Mouse (Mus musculus) embryo, embryonic 9.5 days (tissue): ENCODE data around the gene Per2.

ENCODE experiments used
- DNase-seq: peaks from one replicate; pipeline ENCODE4 v3.0.0-alpha.2; 2017; ENCODE audit errors: extremely low spot score

Per2 gene

GRCm38 (mm10) chr1:91390369-91390768 is 68.8 kb downstream of the Per2 start:
- DNase-seq, result no peak

- no peak for DNase-seq
Measured at GRCm38 (mm10) chr1:91381091-91381471, 78.0 kb downstream of the Per2 start.

GRCm38 (mm10) chr1:91380453-91381090 is 78.6 kb downstream of the Per2 start:
- peak; percentile 67 for DNase-seq

- DNase-seq, result no peak
Measured at GRCm38 (mm10) chr1:91373414-91373835, 85.7 kb downstream of the Per2 start.

DNA sequence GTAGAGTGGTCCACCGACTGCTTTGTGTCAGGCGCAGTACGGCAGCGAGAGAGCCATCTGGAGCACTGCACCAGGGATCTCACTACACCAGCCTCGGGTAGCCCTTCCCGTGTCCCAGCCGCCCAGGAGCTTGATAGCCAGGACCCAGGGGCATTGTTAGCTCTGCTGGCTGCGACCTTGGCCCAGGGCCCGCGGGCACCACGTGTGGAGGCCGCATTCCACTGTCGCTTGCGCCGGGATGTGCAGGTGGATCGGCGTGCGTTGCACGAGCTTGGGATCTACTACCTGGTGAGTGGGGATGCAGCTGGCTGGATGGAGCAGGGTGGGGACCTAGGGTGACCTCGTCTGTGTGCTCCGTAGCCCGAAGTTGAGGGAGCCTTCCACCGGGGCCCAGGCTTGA is 89.1 kb downstream of the Per2 start:
- no peak for DNase-seq

DNA sequence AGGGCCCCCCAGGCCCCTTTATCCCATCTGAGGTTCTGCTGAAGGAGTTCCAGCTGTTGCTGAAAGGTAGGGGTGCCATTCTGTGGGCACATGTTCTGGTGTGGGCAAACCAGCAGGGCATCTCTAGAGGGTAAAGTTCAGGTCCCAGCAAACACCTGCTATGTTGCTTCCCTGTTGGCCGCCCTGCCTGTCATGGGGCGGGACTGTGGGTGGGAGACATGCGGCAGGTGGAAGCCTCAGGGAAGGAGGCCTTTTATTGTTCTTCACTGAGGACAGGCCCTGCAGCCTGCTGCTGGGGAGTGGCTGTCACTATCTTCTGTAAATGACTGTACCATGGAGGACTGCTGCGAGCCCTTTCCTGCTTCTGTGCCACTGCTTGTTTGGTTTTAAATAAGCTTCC is 89.7 kb downstream of the Per2 start:
- DNase-seq, result no peak

DNA sequence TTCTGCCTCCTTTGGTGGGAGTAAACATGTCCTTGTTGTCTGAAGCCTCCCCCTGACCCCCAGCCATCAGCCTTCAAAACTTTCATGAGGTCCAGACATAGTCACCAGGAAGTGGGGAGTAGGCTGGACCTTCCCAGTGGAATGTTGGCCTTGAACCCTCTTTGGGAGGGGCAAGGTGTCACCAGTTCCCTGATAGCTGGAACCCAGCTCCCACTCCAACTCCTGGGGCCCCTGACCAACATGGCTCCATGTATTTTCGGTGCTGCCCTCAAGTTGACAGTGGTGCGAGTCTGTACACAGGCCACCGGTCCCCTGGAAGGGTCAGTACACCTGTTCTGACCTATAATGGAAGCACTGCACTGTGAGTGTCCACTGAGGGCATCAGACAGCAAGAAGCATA is 91.8 kb downstream of the Per2 start:
- DNase-seq, result no peak

DNA sequence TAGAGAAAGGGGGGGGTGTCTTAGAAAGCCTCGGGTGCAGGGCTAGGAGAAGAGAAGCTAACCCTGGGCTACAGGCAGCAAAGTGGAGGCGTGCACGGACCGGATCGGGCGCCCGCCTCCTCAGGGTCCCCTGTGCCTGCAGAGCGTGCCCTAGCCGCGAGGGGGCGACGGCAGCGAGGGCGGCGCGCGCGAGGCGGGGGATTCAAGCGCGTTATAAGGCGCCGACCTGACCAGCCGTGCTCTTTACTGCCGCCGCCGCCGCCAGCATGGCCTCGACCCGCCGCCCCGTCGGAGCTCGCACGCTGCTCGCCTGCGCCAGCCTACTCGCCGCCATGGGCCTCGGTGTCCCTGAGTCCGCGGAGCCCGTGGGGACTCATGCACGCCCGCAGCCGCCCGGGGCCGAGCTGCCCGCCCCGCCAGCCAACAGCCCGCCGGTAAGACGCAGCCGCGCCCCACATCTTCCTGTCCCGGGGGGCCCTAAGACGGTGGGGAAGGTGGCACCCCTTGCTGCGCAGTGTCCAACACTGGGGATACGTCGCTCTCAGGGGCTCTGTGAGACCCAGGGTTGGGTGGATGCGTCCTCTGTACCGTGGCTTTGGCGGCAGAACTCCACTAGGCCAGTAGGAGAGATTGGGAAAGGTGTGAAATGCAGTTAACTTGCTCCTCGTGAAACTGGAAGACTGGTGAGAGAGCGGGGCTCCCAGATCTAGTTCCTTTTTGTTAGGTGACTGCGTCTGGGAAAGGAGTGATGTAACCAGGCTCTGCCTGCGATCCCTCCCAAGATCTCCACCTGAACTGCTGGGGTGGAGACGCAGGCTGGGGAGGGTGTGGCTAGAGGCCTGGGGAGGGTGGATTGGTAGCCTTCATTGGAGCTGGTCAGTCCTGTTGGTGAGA is 92.7 kb downstream of the Per2 start, which contains the start of gene Erfe:
Erfe (plus strand) TSS at position 216 of the 894 bp plus-strand sequence.
- DNase-seq, result peak; percentile 78
